Mouse (Mus musculus) midbrain, embryonic 11.5 days (tissue): ENCODE measurements around the gene Dnajc27. TPM values are rescaled to one million over a fixed set of nuclear protein-coding genes. Genes with fewer than 3 reads are reported as not detected.

Source experiments
- ATAC-seq: fragments of 200-750 bp; cut with Nextera tagmentation; 2 replicates; pipeline ENCODE4 v1.8.0; 2017; ENCODE audit warnings: moderate TSS enrichment, moderate library complexity; ENCODE audit not compliant: low FRiP score
- DNase-seq: peaks from one replicate; pipeline ENCODE4 v3.0.0; 2015; ENCODE audit warnings: low spot score; ENCODE audit errors: missing footprints
- H3K27ac ChIP-seq: fragments of 300-500 bp; sonication (generic); 2 replicates; pipeline ENCODE4 v1.5.1; 2014; ENCODE audit warnings: low read depth, low read length
- H3K27me3 ChIP-seq: fragments of 300-500 bp; sonication (generic); 2 replicates; pipeline ENCODE4 v1.6.1; 2014; ENCODE audit warnings: mild to moderate bottlenecking, low read length, moderate library complexity, mixed read lengths; ENCODE audit not compliant: control insufficient read depth, insufficient read depth
- H3K36me3 ChIP-seq: fragments of 300-500 bp; sonication (generic); 2 replicates; pipeline ENCODE4 v1.6.1; 2014; ENCODE audit warnings: mild to moderate bottlenecking, low read length, moderate library complexity, mixed read lengths; ENCODE audit not compliant: control insufficient read depth, insufficient read depth
- H3K4me1 ChIP-seq: fragments of 300-500 bp; sonication (generic); 2 replicates; pipeline ENCODE4 v1.6.1; 2014; ENCODE audit warnings: low read length; ENCODE audit not compliant: control insufficient read depth, insufficient read depth
- H3K4me2 ChIP-seq: fragments of 300-500 bp; sonication (generic); 2 replicates; pipeline ENCODE4 v1.6.1; 2014; ENCODE audit warnings: mild to moderate bottlenecking, moderate library complexity
- H3K4me3 ChIP-seq: fragments of 300-500 bp; sonication (generic); 2 replicates; pipeline ENCODE4 v1.5.1; 2014; ENCODE audit warnings: low read depth, low read length
- H3K9ac ChIP-seq: fragments of 300-500 bp; sonication (generic); 2 replicates; pipeline ENCODE4 v1.6.1; 2014; ENCODE audit warnings: low read length
- H3K9me3 ChIP-seq: fragments of 300-500 bp; sonication (generic); 2 replicates; pipeline ENCODE4 v1.6.1; 2016; ENCODE audit warnings: low read length; ENCODE audit not compliant: control insufficient read depth
- WGBS: fragments of 180-500 bp; shearing (Covaris S2); extraction: QIAGEN DNeasy Blood & Tissue Kit; methylation state at CpG from one replicate; pipeline ENCODE4 v1.1.7; 2014; 5-methylcytosine and 5-hydroxymethylcytosine counted together
- polyA plus RNA-seq: library from polyadenylated mRNA; unstranded; fragments of >200 nt; fragmentation: Nextera tagmentation; extraction: Ambion mirVana; gene quantifications from 2 replicates; pipeline ENCODE4 v1.2.1, GENCODE M21; 2014

The Dnajc27 gene
- polyA plus RNA-seq, 1 experiment from 2014 or later, result 11.4 TPM

GRCm38 (mm10) chr12:4127346-4127745 is 45.0 kb downstream of the Dnajc27 start:
- no peak for ATAC-seq
- WGBS, result 82% methylated on average over 7 of the region's 7 CpGs
- peaks cover 4% of the 10 kb centered on the region; the same call in 1 of the 2 replicates for H3K9me3 ChIP-seq
- H3K4me1 ChIP-seq, result no peaks in the 10 kb centered on the region
- H3K4me3 ChIP-seq, result no peak overlapping the region
- 0 out of 2 replicates have a peak, but pooled peaks cover 1% of the 10 kb centered on the region for H3K27me3 ChIP-seq
- H3K27ac ChIP-seq, result no peak overlapping the region
- no peaks in the 10 kb centered on the region for H3K36me3 ChIP-seq
- no peak overlapping the region for H3K4me2 ChIP-seq
- DNase-seq, result no peak
- H3K9ac ChIP-seq, result no peak overlapping the region

GRCm38 (mm10) chr12:4132941-4133846 is 50.8 kb downstream of the Dnajc27 start, which contains the start of gene Adcy3:
Adcy3 (plus strand) TSS chr12:4133103.
- Histone ChIP-seq H3K4me2 (peak within 1 kb of the TSS; percentile 91), H3K36me3 (no peaks in the 10 kb centered on the region), H3K4me3 (peak within 1 kb of the TSS; percentile 53), H3K27ac (no peak within 1 kb of the TSS), H3K4me1 (peaks cover 6% of the 10 kb centered on the region; the same call in 1 of the 2 replicates), H3K27me3 (peaks cover 5% of the 10 kb centered on the region; the same call in 1 of the 2 replicates), H3K9ac (peak within 1 kb of the TSS; percentile 76), H3K9me3 (peaks cover 4% of the 10 kb centered on the region; the same call in 1 of the 2 replicates)
- ATAC-seq, result peak; percentile 86
- DNase-seq, result peak; percentile 93
- under 1% methylated on average over 67 of the region's 83 CpGs for WGBS

GRCm38 (mm10) chr12:4133847-4134212 is 51.4 kb downstream of the Dnajc27 start:
- Histone ChIP-seq H3K4me3 (peak overlapping the region; percentile 53), H3K9me3 (peaks cover 4% of the 10 kb centered on the region; the same call in 1 of the 2 replicates), H3K4me2 (peak overlapping the region; percentile 91), H3K27ac (no peak overlapping the region), H3K9ac (peak overlapping the region; percentile 76), H3K4me1 (peaks cover 6% of the 10 kb centered on the region; the same call in 1 of the 2 replicates), H3K36me3 (no peaks in the 10 kb centered on the region), H3K27me3 (peaks cover 5% of the 10 kb centered on the region; the same call in 1 of the 2 replicates)
- ATAC-seq (peak; percentile 26; the same call in 1 of the 2 replicates), DNase-seq (no peak)
- 34% methylated on average over 11 of the region's 11 CpGs for WGBS

GRCm38 (mm10) chr12:4143179-4143578 is 60.8 kb downstream of the Dnajc27 start:
- Histone ChIP-seq H3K9ac (no peak overlapping the region), H3K27ac (no peak overlapping the region), H3K9me3 (no peaks in the 10 kb centered on the region), H3K36me3 (no peaks in the 10 kb centered on the region), H3K4me3 (no peak overlapping the region), H3K4me2 (no peak overlapping the region), H3K27me3 (no peaks in the 10 kb centered on the region), H3K4me1 (no peaks in the 10 kb centered on the region)
- WGBS, result 89% methylated on average over 5 of the region's 5 CpGs
- peak; percentile 80 for DNase-seq
- ATAC-seq, result no peak

- Histone ChIP-seq H3K27ac (no peak overlapping the region), H3K4me2 (no peak overlapping the region), H3K27me3 (no peaks in the 10 kb centered on the region), H3K9ac (no peak overlapping the region), H3K9me3 (no peaks in the 10 kb centered on the region), H3K4me1 (no peaks in the 10 kb centered on the region), H3K4me3 (no peak overlapping the region), H3K36me3 (no peaks in the 10 kb centered on the region)
- ATAC-seq (no peak), DNase-seq (peak; percentile 54)
- 92% methylated on average over 2 of the region's 2 CpGs for WGBS
Measured at GRCm38 (mm10) chr12:4150936-4151335, 68.6 kb downstream of the Dnajc27 start.

GRCm38 (mm10) chr12:4151969-4152368 is 69.6 kb downstream of the Dnajc27 start:
- DNase-seq, result peak; percentile 39
- Histone ChIP-seq H3K27me3 (no peaks in the 10 kb centered on the region), H3K9ac (no peak overlapping the region), H3K36me3 (no peaks in the 10 kb centered on the region), H3K27ac (no peak overlapping the region), H3K9me3 (no peaks in the 10 kb centered on the region), H3K4me2 (no peak overlapping the region), H3K4me3 (no peak overlapping the region), H3K4me1 (no peaks in the 10 kb centered on the region)
- no peak for ATAC-seq
- WGBS, result 93% methylated on average over 3 of the region's 3 CpGs

- no peaks in the 10 kb centered on the region for H3K9me3 ChIP-seq
- no peaks in the 10 kb centered on the region for H3K36me3 ChIP-seq
- ATAC-seq, result no peak
- no peak overlapping the region for H3K9ac ChIP-seq
- H3K4me3 ChIP-seq, result no peak overlapping the region
- no peaks in the 10 kb centered on the region for H3K4me1 ChIP-seq
- H3K4me2 ChIP-seq, result no peak overlapping the region
- no peak overlapping the region for H3K27ac ChIP-seq
- H3K27me3 ChIP-seq, result no peaks in the 10 kb centered on the region
- 86% methylated on average over 2 of the region's 2 CpGs for WGBS
- DNase-seq, result peak; percentile 17
Measured at GRCm38 (mm10) chr12:4157466-4157865, 75.1 kb downstream of the Dnajc27 start.

GRCm38 (mm10) chr12:4158179-4158578 is 75.8 kb downstream of the Dnajc27 start:
- no peaks in the 10 kb centered on the region for H3K9me3 ChIP-seq
- WGBS, result 83% methylated on average over 3 of the region's 3 CpGs
- no peaks in the 10 kb centered on the region for H3K36me3 ChIP-seq

More at GRCm38 (mm10) chr12:4158179-4158578, 75.8 kb downstream of the Dnajc27 start:
- ATAC-seq, result no peak
- Histone ChIP-seq H3K27ac (no peak overlapping the region), H3K4me2 (no peak overlapping the region), H3K4me3 (no peak overlapping the region), H3K4me1 (no peaks in the 10 kb centered on the region), H3K27me3 (no peaks in the 10 kb centered on the region), H3K9ac (no peak overlapping the region)
- DNase-seq, result no peak
